Mouse (Mus musculus) testis, adult 2 months (tissue): ENCODE measurements at regions not wholly inside any gene's neighbourhood (a gene's known extent, or its start where the extent isn't known, plus 50 kb on each side); places are given as distances from the start of the nearest gene placed in this dataset.
A peak's percentile ranks its signal among the peaks of the same experiment; 100 is the strongest.

ENCODE experiments used
- H3K27ac ChIP-seq: fragments of 200-500 bp; 2 replicates; pipeline ENCODE4 v1.5.1; 2012; ENCODE audit warnings: low read depth, low read length; ENCODE audit not compliant: control insufficient read depth, insufficient read depth
- H3K27me3 ChIP-seq: fragments of 200-500 bp; 2 replicates; pipeline ENCODE4 v1.6.1; 2012; ENCODE audit warnings: mild to moderate bottlenecking, low read length, moderate library complexity; ENCODE audit not compliant: control insufficient read depth, insufficient read depth
- H3K36me3 ChIP-seq: fragments of 200-500 bp; 2 replicates; pipeline ENCODE4 v1.6.1; 2012; ENCODE audit warnings: mild to moderate bottlenecking, low read length; ENCODE audit not compliant: control insufficient read depth, insufficient read depth
- H3K4me1 ChIP-seq: fragments of 200-500 bp; 2 replicates; pipeline ENCODE4 v1.6.1; 2012; ENCODE audit warnings: low read length; ENCODE audit not compliant: control insufficient read depth, insufficient read depth
- H3K4me3 ChIP-seq: fragments of 200-500 bp; 2 replicates; pipeline ENCODE4 v1.5.1; 2012; ENCODE audit warnings: low read depth, mild to moderate bottlenecking, low read length, moderate library complexity, mixed read lengths; ENCODE audit not compliant: control insufficient read depth
- CTCF ChIP-seq: fragments of 200-500 bp; IDR thresholded peaks from 2 replicates; pipeline ENCODE4 v1.5.1; 2012; ENCODE audit warnings: low read depth, mild to moderate bottlenecking, inconsistent platforms, low read length, moderate library complexity; ENCODE audit not compliant: control insufficient read depth, insufficient read depth, insufficient replicate concordance
- POLR2A ChIP-seq: fragments of 200-500 bp; IDR thresholded peaks from 2 replicates; pipeline ENCODE4 v1.6.1; 2012; ENCODE audit warnings: low read depth, mild to moderate bottlenecking, inconsistent platforms, low read length, moderate library complexity; ENCODE audit not compliant: control insufficient read depth

- TF ChIP-seq POLR2A (no peak), CTCF (no peak)
- H3K4me3 ChIP-seq = no peak overlapping the region
- H3K4me1 ChIP-seq = 0 out of 2 replicates have a peak, but pooled peaks cover 2% of the 10 kb centered on the region
- no peaks in the 10 kb centered on the region; the same call in 1 of the 2 replicates for H3K27me3 ChIP-seq
- no peaks in the 10 kb centered on the region for H3K36me3 ChIP-seq
- H3K27ac ChIP-seq = no peak overlapping the region
These were observed 145.2 kb downstream of the Tmem182 start for GRCm38 (mm10) chr1:40950641-40951040.

GRCm38 (mm10) chr1:40954720-40955163, 149.3 kb downstream of the Tmem182 start:
- no peak for TF ChIP-seq CTCF
- TF ChIP-seq POLR2A = no peak
- Histone ChIP-seq H3K36me3 (no peaks in the 10 kb centered on the region), H3K4me1 (0 out of 2 replicates have a peak, but pooled peaks cover 2% of the 10 kb centered on the region), H3K27me3 (no peaks in the 10 kb centered on the region; the same call in 1 of the 2 replicates), H3K4me3 (no peak overlapping the region; the same call in 1 of the 2 replicates), H3K27ac (no peak overlapping the region)

GRCm38 (mm10) chr1:40967768-40968504, 162.5 kb downstream of the Tmem182 start:
- no peak overlapping the region for H3K27ac ChIP-seq
- H3K4me1 ChIP-seq = no peaks in the 10 kb centered on the region; the same call in 1 of the 2 replicates
- H3K4me3 ChIP-seq = no peak overlapping the region
- H3K27me3 ChIP-seq = no peaks in the 10 kb centered on the region
- TF ChIP-seq POLR2A = no peak
- no peak for TF ChIP-seq CTCF
- H3K36me3 ChIP-seq = no peaks in the 10 kb centered on the region

- Histone ChIP-seq H3K4me1 (no peaks in the 10 kb centered on the region), H3K36me3 (no peaks in the 10 kb centered on the region), H3K27me3 (no peaks in the 10 kb centered on the region), H3K27ac (no peak overlapping the region), H3K4me3 (no peak overlapping the region)
- TF ChIP-seq POLR2A (no peak), CTCF (no peak)
These were observed 178.4 kb downstream of the Tmem182 start for GRCm38 (mm10) chr1:40983762-40984161.

GRCm38 (mm10) chr1:40993327-40993726, 187.9 kb downstream of the Tmem182 start:
- Histone ChIP-seq H3K27me3 (no peaks in the 10 kb centered on the region), H3K36me3 (no peaks in the 10 kb centered on the region), H3K4me1 (no peaks in the 10 kb centered on the region), H3K27ac (no peak overlapping the region), H3K4me3 (no peak overlapping the region)
- no peak for TF ChIP-seq POLR2A
- TF ChIP-seq CTCF = no peak

GRCm38 (mm10) chr1:41001154-41001949, 196.0 kb downstream of the Tmem182 start:
- TF ChIP-seq POLR2A (no peak), CTCF (peak; percentile 32; the same call in 1 of the 2 replicates)
- Histone ChIP-seq H3K4me1 (no peaks in the 10 kb centered on the region), H3K27ac (no peak overlapping the region), H3K27me3 (no peaks in the 10 kb centered on the region), H3K36me3 (no peaks in the 10 kb centered on the region), H3K4me3 (no peak overlapping the region)

- no peak for TF ChIP-seq CTCF
- TF ChIP-seq POLR2A = no peak
- no peaks in the 10 kb centered on the region for H3K36me3 ChIP-seq
- no peak overlapping the region for H3K27ac ChIP-seq
- no peaks in the 10 kb centered on the region for H3K4me1 ChIP-seq
- no peak overlapping the region for H3K4me3 ChIP-seq
- no peaks in the 10 kb centered on the region for H3K27me3 ChIP-seq
These were observed 196.6 kb downstream of the Tmem182 start for GRCm38 (mm10) chr1:41002006-41002405.
